Mouse (Mus musculus) myocyte (in vitro differentiated cells): ENCODE data around the gene C2cd4d.

Source experiments
- MAX ChIP-seq: IDR thresholded peaks from one replicate; pipeline ENCODE4 v1.6.1; 2011; ENCODE audit warnings: low read depth, mild to moderate bottlenecking, control low read depth
- MYOD1 ChIP-seq, 3 experiments: IDR thresholded peaks; one replicate each; pipeline ENCODE4 v1.6.1; 2011; ENCODE audit warnings: control low read depth in 2 of 3, low read depth in 2 of 3, mild to moderate bottlenecking in 2 of 3, moderate library complexity in 1 of 3; ENCODE audit not compliant: insufficient read length in 2 of 3, control insufficient read depth in 1 of 3
- POLR2A ChIP-seq: IDR thresholded peaks from one replicate; pipeline ENCODE4 v1.6.1; 2011; ENCODE audit warnings: low read depth, mild to moderate bottlenecking, control low read depth, moderate library complexity; ENCODE audit not compliant: insufficient read length
- SRF ChIP-seq: IDR thresholded peaks from one replicate; pipeline ENCODE4 v1.6.1; 2011; ENCODE audit warnings: low read depth; ENCODE audit not compliant: control insufficient read depth, insufficient read length
- TCF3 ChIP-seq: IDR thresholded peaks from one replicate; pipeline ENCODE4 v1.6.1; 2011; ENCODE audit warnings: low read depth, control low read depth; ENCODE audit not compliant: insufficient read length
- USF1 ChIP-seq: IDR thresholded peaks from one replicate; pipeline ENCODE4 v1.6.1; 2011; ENCODE audit warnings: low read depth, mild to moderate bottlenecking, control low read depth, moderate library complexity

DNA sequence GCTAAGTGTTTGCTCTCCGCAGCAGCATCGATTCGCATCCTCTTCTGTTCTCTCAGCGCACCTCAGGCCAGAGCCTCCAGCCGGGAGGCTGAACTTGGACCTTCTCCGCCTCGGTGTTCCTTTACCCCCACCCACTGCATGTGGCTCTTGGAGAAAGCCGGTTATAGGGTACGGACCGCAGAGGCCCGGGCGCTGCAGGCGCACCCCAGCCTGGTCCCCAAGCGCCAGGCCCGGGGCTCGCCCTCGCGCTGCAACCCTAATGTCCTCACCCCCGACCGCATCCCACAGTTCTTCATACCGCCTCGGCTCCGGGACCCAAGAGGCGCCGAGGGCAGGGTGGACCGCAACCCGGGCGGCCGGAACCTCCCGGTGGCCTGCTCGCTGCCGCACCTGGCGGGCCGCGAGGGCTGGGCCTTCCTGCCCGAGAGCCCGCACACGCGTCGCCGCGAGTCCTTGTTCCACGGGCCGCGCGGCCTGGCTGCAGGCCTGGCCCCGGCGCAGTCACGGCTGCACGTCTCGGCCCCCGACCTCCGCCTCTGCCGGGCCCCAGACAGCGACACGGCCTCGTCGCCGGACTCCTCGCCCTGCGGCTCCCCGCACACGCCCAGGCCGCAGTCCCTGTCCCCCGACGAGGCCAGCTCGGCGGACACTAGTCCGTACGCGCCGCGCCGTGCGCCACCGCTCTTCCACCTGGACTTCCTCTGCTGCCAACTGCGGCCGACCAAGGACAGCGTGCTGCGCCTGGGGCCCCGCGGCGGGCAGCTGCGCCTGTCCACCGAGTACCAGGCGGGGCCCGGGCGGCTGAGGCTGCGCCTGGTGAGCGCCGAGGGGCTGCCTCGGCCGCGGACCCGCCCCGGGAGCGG is 1.3 kb downstream of the C2cd4d start:
- no peak for TF ChIP-seq POLR2A
- no peak for TF ChIP-seq USF1
- no peak for TF ChIP-seq MAX
- TF ChIP-seq MYOD1 (IDR thresholded peaks at IDR 0.05; ENCODE audit: control insufficient read depth in 1 of 3, insufficient read length in 2 of 3, low read depth in 2 of 3): no peak
- TF ChIP-seq TCF3: no peak
- no peak for TF ChIP-seq SRF
